9 mouse cellular contexts compared by ENCODE assay signal in the genomic region with DNA sequence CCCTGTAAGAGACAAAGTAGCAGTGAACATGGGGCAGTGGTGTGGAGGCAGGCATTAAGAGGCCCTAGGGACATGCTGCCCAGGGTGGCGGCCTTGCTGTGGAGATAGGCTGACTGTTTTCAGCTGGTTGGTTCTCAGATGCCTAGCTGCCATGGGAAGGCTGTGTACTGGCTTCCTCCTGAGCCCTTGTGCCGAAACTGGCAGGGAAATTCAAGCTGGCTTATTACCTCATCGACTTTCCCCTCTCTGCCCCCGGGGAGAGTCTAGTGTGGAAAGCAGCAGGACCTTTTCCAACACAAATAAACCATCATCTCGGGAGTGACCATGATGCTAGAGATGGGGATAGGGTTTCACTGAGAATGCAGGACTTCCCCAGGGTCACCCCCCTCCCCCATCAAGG. TPM values are rescaled to one million over a fixed set of nuclear protein-coding genes. Genes with fewer than 3 reads are reported as not detected.
A peak's percentile ranks its signal among the peaks of the same experiment; 100 is the strongest.
DNase-seq lines count a peak whose midpoint lies in the region; ATAC-seq lines count a peak whose summit lies in the region.
"Had no signal": no experiment of that assay in that cellular context is flagged by ENCODE, and none has a peak within 500 bp of the region (broad histone marks: within the 10 kb centered on the region; RNA-seq: fewer than 3 reads in every experiment).

No protein-coding gene starts in this region.

- H3K9me3 ChIP-seq in kidney, embryonic 16.5 days (ENCODE audit: low read length), result no peaks in the 10 kb centered on the region
- H3K9me3 ChIP-seq in embryonic facial prominence, embryonic 15.5 days (replicated peaks), result no peaks in the 10 kb centered on the region
- H3K9me3 ChIP-seq in hindbrain, embryonic 13.5 days, result no peaks in the 10 kb centered on the region

- ATAC-seq in kidney, embryonic 16.5 days (ENCODE audit: low FRiP score, low TSS enrichment), result peak; percentile 13; the same call in 1 of the 2 replicates
- ATAC-seq in embryonic facial prominence, embryonic 15.5 days (ENCODE audit: insufficient number of reproducible peaks, low FRiP score, low TSS enrichment, low read depth), result peak; percentile 35; the same call in 1 of the 2 replicates
- no peak for ATAC-seq in hindbrain, embryonic 13.5 days (ENCODE audit: low FRiP score)
- ATAC-seq in CD4-positive, CD25-positive, alpha-beta regulatory T cell, adult 4 months, result no peak
- no peak for ATAC-seq in frontal cortex, adult (ENCODE audit: low TSS enrichment)
- ATAC-seq: midbrain, embryonic 16.5 days had no signal

- H3K27ac ChIP-seq in kidney, embryonic 16.5 days (ENCODE audit: low read length), result peak overlapping the region; percentile 69
- peak overlapping the region; percentile 63 for H3K27ac ChIP-seq in embryonic facial prominence, embryonic 15.5 days (replicated peaks)
- peak overlapping the region; percentile 62; the same call in 1 of the 2 replicates for H3K27ac ChIP-seq in hindbrain, embryonic 13.5 days

- H3K4me3 ChIP-seq in kidney, embryonic 16.5 days (ENCODE audit: low read length), result no peak overlapping the region
- H3K4me3 ChIP-seq in embryonic facial prominence, embryonic 15.5 days (replicated peaks), result no peak overlapping the region
- H3K4me3 ChIP-seq in hindbrain, embryonic 13.5 days, result no peak overlapping the region

- H3K27me3 ChIP-seq in kidney, embryonic 16.5 days (ENCODE audit: insufficient read depth, low read length), result no peaks in the 10 kb centered on the region
- no peaks in the 10 kb centered on the region for H3K27me3 ChIP-seq in embryonic facial prominence, embryonic 15.5 days
- H3K27me3 ChIP-seq in hindbrain, embryonic 13.5 days, result no peaks in the 10 kb centered on the region

- 18% methylated on average over 5 of the region's 5 CpGs for WGBS in kidney, embryonic 16.5 days
- WGBS in embryonic facial prominence, embryonic 15.5 days, result 22% methylated on average over 5 of the region's 5 CpGs
- WGBS in hindbrain, embryonic 13.5 days, result 34% methylated on average over 5 of the region's 5 CpGs

- peaks cover 49% of the 10 kb centered on the region for H3K4me1 ChIP-seq in kidney, embryonic 16.5 days (ENCODE audit: insufficient read depth, low read length)
- peaks cover 38% of the 10 kb centered on the region for H3K4me1 ChIP-seq in embryonic facial prominence, embryonic 15.5 days
- peaks cover 43% of the 10 kb centered on the region for H3K4me1 ChIP-seq in hindbrain, embryonic 13.5 days (replicated peaks)

- H3K36me3 ChIP-seq in kidney, embryonic 16.5 days (ENCODE audit: insufficient read depth, low read length), result no peaks in the 10 kb centered on the region
- H3K36me3 ChIP-seq in embryonic facial prominence, embryonic 15.5 days, result no peaks in the 10 kb centered on the region
- H3K36me3 ChIP-seq in hindbrain, embryonic 13.5 days, result no peaks in the 10 kb centered on the region

- H3K4me2 ChIP-seq in kidney, embryonic 16.5 days (replicated peaks; ENCODE audit: low read depth, low read length), result no peak overlapping the region
- H3K4me2 ChIP-seq in embryonic facial prominence, embryonic 15.5 days (replicated peaks), result no peak overlapping the region
- H3K4me2 ChIP-seq in hindbrain, embryonic 13.5 days, result no peak overlapping the region

- 0 out of 2 replicates have a peak overlapping the region, but pooled peaks have one; percentile 10 for H3K9ac ChIP-seq in kidney, embryonic 16.5 days (replicated peaks; ENCODE audit: low read length)
- H3K9ac ChIP-seq in embryonic facial prominence, embryonic 15.5 days, result no peak overlapping the region
- H3K9ac ChIP-seq in hindbrain, embryonic 13.5 days, result no peak overlapping the region; the same call in 1 of the 2 replicates

- DNase-seq in kidney, adult 8-10 months, result no peak
- peak; percentile 91 for DNase-seq in NIH3T3 (ENCODE audit: low read depth)
- DNase-seq in spleen, adult 18-20 months, result no peak

RNA-seq across cellular contexts. Expression of a gene that starts 28.0 kb away (rescaled TPM):
- 10.0 and 12.2 TPM in 2 replicates for polyA plus RNA-seq in kidney, embryonic 16.5 days (2015; fragmentation: Nextera tagmentation; extraction: Ambion mirVana)
- 7.3 and 8.3 TPM in 2 replicates for polyA plus RNA-seq in embryonic facial prominence, embryonic 15.5 days (2015; fragmentation: Nextera tagmentation; extraction: Ambion mirVana)
- polyA plus RNA-seq in hindbrain, embryonic 13.5 days (2015; fragmentation: Nextera tagmentation; extraction: Ambion mirVana), result 128 and 133 TPM in 2 replicates
- polyA plus RNA-seq in CD4-positive, CD25-positive, alpha-beta regulatory T cell, adult 4 months (2017; shearing (Covaris generic)), result 1 to 10 TPM; 1.3 to 2.1 TPM

Comparison
In these comparisons a context has a peak if more than half of its experiments do, and no peak if none do; other contexts are left out.
1. ATAC-seq: peak in kidney, embryonic 16.5 days (single experiment) and embryonic facial prominence, embryonic 15.5 days (single experiment); none in hindbrain, embryonic 13.5 days (single experiment), CD4-positive, CD25-positive, alpha-beta regulatory T cell, adult 4 months (single experiment) and frontal cortex, adult (single experiment).
2. Peak in every context shown above with its lines, with median percentiles within 50 percentile points of each other: H3K27ac ChIP-seq.